Mouse (Mus musculus) heart, adult 2 months (tissue): ENCODE results near the gene Rps27rt.

Experiments used
- CTCF ChIP-seq: fragments of 200-600 bp; IDR thresholded peaks from 2 replicates; pipeline ENCODE4 v1.8.1; 2022; ENCODE audit warnings: antibody characterized with exemption, mild to moderate bottlenecking, moderate library complexity
- POLR2A ChIP-seq: fragments of 200-500 bp; IDR thresholded peaks from 2 replicates; pipeline ENCODE4 v1.6.1; 2011; ENCODE audit warnings: mild to moderate bottlenecking, low read depth, low read length, control low read depth; ENCODE audit not compliant: insufficient read depth

DNA sequence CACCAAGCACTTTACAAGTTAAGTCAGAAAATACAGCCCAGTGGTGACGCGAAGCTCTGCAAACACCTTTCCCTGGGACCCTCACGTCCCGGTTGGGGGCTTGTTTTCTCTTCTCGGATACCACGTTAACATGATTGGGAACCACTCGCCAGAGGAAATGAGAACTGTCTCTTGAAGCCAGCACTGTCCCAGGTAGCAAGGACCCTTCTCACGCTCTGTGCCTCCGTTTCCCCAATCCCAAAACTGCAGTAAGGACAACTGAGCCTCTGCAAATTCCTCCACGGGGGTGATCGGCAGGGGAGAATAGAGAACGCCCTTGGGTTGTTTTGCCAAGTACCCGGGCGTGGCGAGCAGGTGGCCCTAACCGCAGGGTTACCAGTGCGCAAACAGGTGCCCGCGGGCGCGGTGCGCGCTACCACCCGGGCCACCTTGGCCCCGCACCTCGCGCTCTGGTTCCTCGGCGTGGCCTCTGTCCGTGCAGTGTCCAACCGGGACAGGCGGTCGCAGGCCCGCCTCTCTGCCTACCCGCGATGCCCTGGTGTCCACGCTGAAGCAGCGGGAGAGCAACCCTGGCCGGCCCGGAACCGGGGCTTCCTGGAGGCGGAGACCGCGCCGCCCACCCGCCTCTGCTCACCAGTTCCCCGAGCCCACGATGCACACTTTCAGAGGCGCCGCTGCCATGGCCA, 49.4 kb downstream of the Rps27rt start:
- TF ChIP-seq CTCF (no peak), POLR2A (no peak)
